Comparison of ENCODE assay signal across 18 mouse cellular contexts in genomic region chr13:59956441-59956840, GRCm38 (mm10).
A peak's percentile ranks its signal among the peaks of the same experiment; 100 is the strongest.
DNase-seq lines count a peak whose midpoint lies in the region; ATAC-seq lines count a peak whose summit lies in the region.
"Had no signal": no experiment of that assay in that cellular context is flagged by ENCODE, and none has a peak within 500 bp of the region (broad histone marks: within the 10 kb centered on the region; RNA-seq: fewer than 3 reads in every experiment).

No protein-coding gene starts in this region.

- H3K4me3 ChIP-seq in kidney, embryonic 16.5 days (ENCODE audit: low read length): no peak overlapping the region
- H3K4me3 ChIP-seq in midbrain, embryonic 13.5 days (replicated peaks): no peak overlapping the region
- no peak overlapping the region for H3K4me3 ChIP-seq in midbrain, embryonic 14.5 days (replicated peaks; ENCODE audit: low read depth, low read length)
- no peak overlapping the region for H3K4me3 ChIP-seq in hindbrain, embryonic 12.5 days
- H3K4me3 ChIP-seq in midbrain, embryonic 16.5 days (ENCODE audit: low read depth, low read length): no peak overlapping the region
- H3K4me3 ChIP-seq: forebrain, embryonic 15.5 days; heart, embryonic 10.5 days; layer of hippocampus, adult 2 months; limb, embryonic 12.5 days had no signal

- no peak overlapping the region for H3K9ac ChIP-seq in kidney, embryonic 16.5 days (replicated peaks; ENCODE audit: low read length)
- no peak overlapping the region for H3K9ac ChIP-seq in midbrain, embryonic 13.5 days (replicated peaks)
- H3K9ac ChIP-seq in midbrain, embryonic 14.5 days (replicated peaks; ENCODE audit: low read length): no peak overlapping the region
- H3K9ac ChIP-seq in hindbrain, embryonic 12.5 days: no peak overlapping the region
- no peak overlapping the region for H3K9ac ChIP-seq in midbrain, embryonic 16.5 days (ENCODE audit: low read depth, low read length)
- H3K9ac ChIP-seq: forebrain, embryonic 15.5 days; limb, embryonic 12.5 days; liver, postnatal 0 days had no signal

- H3K9me3 ChIP-seq in kidney, embryonic 16.5 days (ENCODE audit: low read length): no peaks in the 10 kb centered on the region
- H3K9me3 ChIP-seq in midbrain, embryonic 13.5 days: no peaks in the 10 kb centered on the region
- H3K9me3 ChIP-seq in midbrain, embryonic 14.5 days (ENCODE audit: control insufficient read depth, low read length): no peaks in the 10 kb centered on the region
- no peaks in the 10 kb centered on the region for H3K9me3 ChIP-seq in hindbrain, embryonic 12.5 days (replicated peaks)
- H3K9me3 ChIP-seq in midbrain, embryonic 16.5 days (replicated peaks; ENCODE audit: control insufficient read depth, low read length, poor library complexity, severe bottlenecking): no peaks in the 10 kb centered on the region
- H3K9me3 ChIP-seq: forebrain, embryonic 15.5 days; heart, embryonic 10.5 days; limb, embryonic 12.5 days had no signal

- no peak overlapping the region for H3K4me2 ChIP-seq in kidney, embryonic 16.5 days (replicated peaks; ENCODE audit: low read depth, low read length)
- no peak overlapping the region for H3K4me2 ChIP-seq in midbrain, embryonic 13.5 days (replicated peaks)
- H3K4me2 ChIP-seq in midbrain, embryonic 14.5 days (ENCODE audit: low read length): no peak overlapping the region
- no peak overlapping the region for H3K4me2 ChIP-seq in hindbrain, embryonic 12.5 days (replicated peaks)
- H3K4me2 ChIP-seq in midbrain, embryonic 16.5 days (ENCODE audit: low read length): no peak overlapping the region
- H3K4me2 ChIP-seq: forebrain, embryonic 15.5 days; limb, embryonic 12.5 days had no signal

- H3K4me1 ChIP-seq in kidney, embryonic 16.5 days (ENCODE audit: insufficient read depth, low read length): no peaks in the 10 kb centered on the region
- 0 out of 2 replicates have a peak, but pooled peaks cover 6% of the 10 kb centered on the region for H3K4me1 ChIP-seq in midbrain, embryonic 13.5 days (replicated peaks)
- H3K4me1 ChIP-seq in midbrain, embryonic 14.5 days (ENCODE audit: control insufficient read depth, insufficient read depth, low read length): no peaks in the 10 kb centered on the region
- H3K4me1 ChIP-seq in hindbrain, embryonic 12.5 days: no peaks in the 10 kb centered on the region
- no peaks in the 10 kb centered on the region for H3K4me1 ChIP-seq in midbrain, embryonic 16.5 days (ENCODE audit: control insufficient read depth, insufficient read depth, low read length)
- H3K4me1 ChIP-seq: forebrain, embryonic 15.5 days; heart, embryonic 10.5 days had no signal

- no peak for DNase-seq in kidney, postnatal 4 days
- DNase-seq in midbrain, embryonic 14.5 days: no peak
- no peak for DNase-seq in thymus, postnatal 4 days
- DNase-seq: adrenal gland, adult 2 months; cerebellum, adult 11-12 months; liver, postnatal 0 days; right cerebral cortex, postnatal 4 days; thymus, adult 2 months had no signal

- no peak overlapping the region for H3K27ac ChIP-seq in kidney, embryonic 16.5 days (ENCODE audit: low read length)
- H3K27ac ChIP-seq in midbrain, embryonic 13.5 days: no peak overlapping the region
- H3K27ac ChIP-seq in midbrain, embryonic 14.5 days (replicated peaks; ENCODE audit: low read depth, low read length): no peak overlapping the region
- no peak overlapping the region for H3K27ac ChIP-seq in hindbrain, embryonic 12.5 days
- no peak overlapping the region for H3K27ac ChIP-seq in midbrain, embryonic 16.5 days (ENCODE audit: low read length)
- H3K27ac ChIP-seq: forebrain, embryonic 15.5 days; heart, embryonic 10.5 days; layer of hippocampus, adult 2 months; limb, embryonic 12.5 days had no signal

- ATAC-seq in kidney, embryonic 16.5 days (ENCODE audit: low FRiP score, low TSS enrichment): 0 out of 2 replicates have a peak, but pooled peaks have one; percentile 35
- peak; percentile 79 for ATAC-seq in midbrain, embryonic 13.5 days
- no peak; the same call in 1 of the 2 replicates for ATAC-seq in midbrain, embryonic 14.5 days (ENCODE audit: low FRiP score, low TSS enrichment)
- ATAC-seq in hindbrain, embryonic 12.5 days (ENCODE audit: low FRiP score): peak; percentile 61
- peak; percentile 42; the same call in 1 of the 2 replicates for ATAC-seq in midbrain, embryonic 16.5 days
- ATAC-seq: forebrain, embryonic 15.5 days; intestine, embryonic 16.5 days; liver, postnatal 0 days had no signal

- H3K36me3 ChIP-seq in kidney, embryonic 16.5 days (ENCODE audit: insufficient read depth, low read length): no peaks in the 10 kb centered on the region
- no peaks in the 10 kb centered on the region for H3K36me3 ChIP-seq in midbrain, embryonic 13.5 days
- H3K36me3 ChIP-seq in midbrain, embryonic 14.5 days (ENCODE audit: control insufficient read depth, insufficient read depth, low read length): no peaks in the 10 kb centered on the region
- no peaks in the 10 kb centered on the region for H3K36me3 ChIP-seq in hindbrain, embryonic 12.5 days
- no peaks in the 10 kb centered on the region for H3K36me3 ChIP-seq in midbrain, embryonic 16.5 days (ENCODE audit: control insufficient read depth, insufficient read depth, low read length)
- H3K36me3 ChIP-seq: forebrain, embryonic 15.5 days; G1E; heart, embryonic 10.5 days; limb, embryonic 12.5 days had no signal

- H3K27me3 ChIP-seq in kidney, embryonic 16.5 days (ENCODE audit: insufficient read depth, low read length): no peaks in the 10 kb centered on the region
- no peaks in the 10 kb centered on the region for H3K27me3 ChIP-seq in midbrain, embryonic 13.5 days
- H3K27me3 ChIP-seq in midbrain, embryonic 14.5 days (ENCODE audit: control insufficient read depth, insufficient read depth, low read length): no peaks in the 10 kb centered on the region
- H3K27me3 ChIP-seq in hindbrain, embryonic 12.5 days: no peaks in the 10 kb centered on the region
- no peaks in the 10 kb centered on the region for H3K27me3 ChIP-seq in midbrain, embryonic 16.5 days (ENCODE audit: control insufficient read depth, insufficient read depth, low read depth, low read length)
- H3K27me3 ChIP-seq: forebrain, embryonic 15.5 days; limb, embryonic 12.5 days had no signal

- 62% methylated on average over 2 of the region's 2 CpGs for WGBS in kidney, embryonic 16.5 days
- 57% methylated on average over 2 of the region's 2 CpGs for WGBS in midbrain, embryonic 13.5 days
- WGBS in midbrain, embryonic 14.5 days: 52% methylated on average over 2 of the region's 2 CpGs
- 48% methylated on average over 2 of the region's 2 CpGs for WGBS in hindbrain, embryonic 12.5 days
- 51% methylated on average over 2 of the region's 2 CpGs for WGBS in midbrain, embryonic 16.5 days
